In the genomic region with DNA sequence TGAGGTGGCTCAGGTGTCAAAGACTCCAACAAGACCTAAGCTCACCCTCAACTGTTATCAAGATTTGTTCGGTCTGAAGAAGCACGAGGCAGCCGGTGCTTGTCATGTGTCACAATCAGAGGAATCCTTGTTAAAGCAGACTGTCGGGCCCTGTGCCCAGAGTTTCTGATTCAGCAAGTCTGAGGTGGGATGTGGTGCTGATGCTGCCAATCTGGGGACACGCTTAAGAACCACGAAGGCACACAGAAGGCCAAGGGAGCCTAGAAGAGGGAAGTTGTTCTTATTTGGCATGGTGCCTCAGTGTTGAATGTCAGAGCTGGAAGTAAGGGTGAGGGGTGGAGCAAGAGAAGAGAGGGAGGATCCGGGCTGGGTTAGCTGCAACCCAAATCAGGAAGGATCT, we compare ENCODE assay signal across 8 mouse cellular contexts.
DNase-seq lines count a peak whose midpoint lies in the region; ATAC-seq lines count a peak whose summit lies in the region.

No protein-coding gene starts in this region.

- ATAC-seq in embryonic facial prominence, embryonic 13.5 days (ENCODE audit: insufficient number of reproducible peaks, insufficient read depth, low FRiP score, low TSS enrichment, low read depth): no peak

- WGBS in embryonic facial prominence, embryonic 13.5 days: 60% methylated on average over 7 of the region's 7 CpGs
- 90% methylated on average over 7 of the region's 7 CpGs for WGBS in embryonic facial prominence, embryonic 10.5 days
- WGBS in heart, embryonic 10.5 days: 65% methylated on average over 7 of the region's 7 CpGs

- H3K9me3 ChIP-seq in embryonic facial prominence, embryonic 13.5 days: peaks cover 6% of the 10 kb centered on the region; the same call in 1 of the 2 replicates
- H3K9me3 ChIP-seq in embryonic facial prominence, embryonic 10.5 days: no peaks in the 10 kb centered on the region
- H3K9me3 ChIP-seq in heart, embryonic 10.5 days: no peaks in the 10 kb centered on the region

- no peaks in the 10 kb centered on the region for H3K27me3 ChIP-seq in embryonic facial prominence, embryonic 13.5 days
- no peaks in the 10 kb centered on the region; the same call in 1 of the 2 replicates for H3K27me3 ChIP-seq in embryonic facial prominence, embryonic 10.5 days (replicated peaks; ENCODE audit: low read depth, poor library complexity, severe bottlenecking)
- H3K27me3 ChIP-seq in heart, embryonic 10.5 days (ENCODE audit: insufficient read depth, poor library complexity, severe bottlenecking): peaks cover 8% of the 10 kb centered on the region; the same call in 1 of the 2 replicates

- no peaks in the 10 kb centered on the region for H3K36me3 ChIP-seq in embryonic facial prominence, embryonic 13.5 days
- no peaks in the 10 kb centered on the region for H3K36me3 ChIP-seq in embryonic facial prominence, embryonic 10.5 days (replicated peaks)
- no peaks in the 10 kb centered on the region for H3K36me3 ChIP-seq in heart, embryonic 10.5 days

- no peak overlapping the region for H3K9ac ChIP-seq in embryonic facial prominence, embryonic 13.5 days

- intact Hi-C loops in left cerebral cortex, postnatal 4 days (cut with DNase I): no loop called here

- H3K4me1 ChIP-seq in embryonic facial prominence, embryonic 13.5 days: peaks cover 82% of the 10 kb centered on the region
- peaks cover 61% of the 10 kb centered on the region for H3K4me1 ChIP-seq in embryonic facial prominence, embryonic 10.5 days
- H3K4me1 ChIP-seq in heart, embryonic 10.5 days: peaks cover 51% of the 10 kb centered on the region

- H3K4me2 ChIP-seq in embryonic facial prominence, embryonic 13.5 days: no peak overlapping the region

- no peak overlapping the region for H3K4me3 ChIP-seq in embryonic facial prominence, embryonic 13.5 days
- no peak overlapping the region for H3K4me3 ChIP-seq in embryonic facial prominence, embryonic 10.5 days
- H3K4me3 ChIP-seq in heart, embryonic 10.5 days: no peak overlapping the region

- no peak for DNase-seq in embryonic facial prominence, embryonic 10.5 days (ENCODE audit: low spot score)
- peak; percentile 70 for DNase-seq in 3T3-L1 (ENCODE audit: low read depth, low spot score)
- no peak for DNase-seq in heart, embryonic 10.5 days (ENCODE audit: low spot score)
- DNase-seq in left cerebral cortex, postnatal 4 days: peak; percentile 35
- peak; percentile 50 for DNase-seq in right cerebral cortex, postnatal 4 days
- no peak for DNase-seq in testis, postnatal 14 days (ENCODE audit: low spot score)
- DNase-seq in B cell, adult 2 months: no peak

- peak overlapping the region; percentile 7 for H3K27ac ChIP-seq in embryonic facial prominence, embryonic 13.5 days
- no peak overlapping the region for H3K27ac ChIP-seq in embryonic facial prominence, embryonic 10.5 days (replicated peaks)
- H3K27ac ChIP-seq in heart, embryonic 10.5 days: 0 out of 2 replicates have a peak overlapping the region, but pooled peaks have one; percentile 12

Comparison
In these comparisons a context has a peak if more than half of its experiments do, and no peak if none do; other contexts are left out.
1. DNase-seq: peak in 3T3-L1 (single experiment), left cerebral cortex, postnatal 4 days (single experiment) and right cerebral cortex, postnatal 4 days (single experiment); none in embryonic facial prominence, embryonic 10.5 days (single experiment), heart, embryonic 10.5 days (single experiment), testis, postnatal 14 days (single experiment) and B cell, adult 2 months (0 of 2).